Mouse (Mus musculus): ENCODE data around the gene Plekhm3. TPM values are rescaled to one million over a fixed set of nuclear protein-coding genes. Genes with fewer than 3 reads are reported as not detected.

Gene Plekhm3
- polyA plus RNA-seq, 2 experiments, result 0.58 to 0.63 TPM

- Histone ChIP-seq H3K4me2 (ENCODE audit: low read depth) (no peak overlapping the region), H3K4me1 (replicated peaks; ENCODE audit: control insufficient read depth in 2 of 2, insufficient read depth in 2 of 2, low read length in 1 of 2) (peaks cover 5 to 16% of the 10 kb centered on the region in 2 experiments; a peak in 3 of 4 replicates), H3K9ac (replicated peaks) (no peak overlapping the region), H3K27me3 (ENCODE audit: control insufficient read depth, insufficient read depth, low read length) (no peaks in the 10 kb centered on the region), H3K9me3 (ENCODE audit: control insufficient read depth, low read length) (no peaks in the 10 kb centered on the region), H3K36me3 (replicated peaks; ENCODE audit: control insufficient read depth, insufficient read depth, low read depth) (no peaks in the 10 kb centered on the region), H3K27ac (no peak overlapping the region), H3K4me3 (ENCODE audit: insufficient read depth in 1 of 2, low read depth in 2 of 2, low read length in 2 of 2) (no peak overlapping the region)
- TF ChIP-seq EP300 (IDR thresholded peaks at IDR 0.05; ENCODE audit: low read depth) (no peak), CTCF (IDR thresholded peaks at IDR 0.05; ENCODE audit: low read depth) (no peak)
- DNase-seq (ENCODE audit: low read depth in 3 of 3, low spot score in 3 of 3) (no peak), ATAC-seq (ENCODE audit: insufficient read depth) (no peak)
- 84% methylated on average over 5 of the region's 5 CpGs for WGBS (ENCODE audit: insufficient replicate concordance)
These were observed 202.0 kb downstream of the Plekhm3 start for GRCm38 (mm10) chr1:64754658-64755057.

- Histone ChIP-seq H3K4me1 (replicated peaks; ENCODE audit: control insufficient read depth in 2 of 2, insufficient read depth in 2 of 2, low read length in 1 of 2) (peaks cover 5 to 16% of the 10 kb centered on the region in 2 experiments; a peak in 3 of 4 replicates), H3K4me3 (ENCODE audit: insufficient read depth in 1 of 2, low read depth in 2 of 2, low read length in 2 of 2) (no peak overlapping the region), H3K4me2 (ENCODE audit: low read depth) (no peak overlapping the region), H3K9ac (replicated peaks) (no peak overlapping the region), H3K36me3 (replicated peaks; ENCODE audit: control insufficient read depth, insufficient read depth, low read depth) (no peaks in the 10 kb centered on the region), H3K9me3 (ENCODE audit: control insufficient read depth, low read length) (no peaks in the 10 kb centered on the region), H3K27me3 (ENCODE audit: control insufficient read depth, insufficient read depth, low read length) (no peaks in the 10 kb centered on the region), H3K27ac (no peak overlapping the region)
- 59% methylated on average over 7 of the region's 7 CpGs for WGBS (ENCODE audit: insufficient replicate concordance)
- ATAC-seq (ENCODE audit: insufficient read depth) (0 out of 2 replicates have a peak, but pooled peaks have one; percentile 13), DNase-seq (ENCODE audit: low read depth in 3 of 3, low spot score in 3 of 3) (no peak)
- no peak for TF ChIP-seq CTCF (IDR thresholded peaks at IDR 0.05; ENCODE audit: low read depth)
- TF ChIP-seq EP300 (IDR thresholded peaks at IDR 0.05; ENCODE audit: low read depth), result no peak
These were observed 203.0 kb downstream of the Plekhm3 start for GRCm38 (mm10) chr1:64753668-64754067.

DNA sequence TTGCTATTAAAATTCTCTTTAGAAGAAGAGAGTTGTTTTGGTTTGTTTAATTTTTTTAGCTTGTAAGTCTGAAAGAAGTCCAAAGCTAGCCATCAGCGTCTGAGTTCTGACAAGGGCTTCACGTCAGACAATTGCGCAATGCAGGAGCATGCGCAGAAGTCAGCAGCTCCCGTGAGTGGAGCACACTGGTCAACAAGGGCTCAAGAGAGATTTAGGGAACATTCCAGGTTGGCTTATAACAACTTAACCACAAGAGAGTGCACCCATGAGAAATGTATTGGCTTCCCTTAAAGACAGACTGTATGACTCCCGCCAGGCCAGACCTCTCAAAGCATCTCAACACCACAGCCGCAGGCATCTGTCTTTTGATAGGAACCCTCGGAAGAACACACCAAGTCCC is 203.5 kb downstream of the Plekhm3 start:
- no peak overlapping the region for H3K4me3 ChIP-seq (ENCODE audit: insufficient read depth in 1 of 2, low read depth in 2 of 2, low read length in 2 of 2)
- no peak overlapping the region for H3K27ac ChIP-seq
- H3K4me1 ChIP-seq (replicated peaks; ENCODE audit: control insufficient read depth in 2 of 2, insufficient read depth in 2 of 2, low read length in 1 of 2), result peaks cover 5 to 16% of the 10 kb centered on the region in 2 experiments; a peak in 3 of 4 replicates
- ATAC-seq (ENCODE audit: insufficient read depth) (no peak), DNase-seq (ENCODE audit: low read depth in 3 of 3, low spot score in 3 of 3) (no peak)
- 59% methylated on average over 8 of the region's 8 CpGs for WGBS (ENCODE audit: insufficient replicate concordance)
- no peak overlapping the region for H3K9ac ChIP-seq (replicated peaks)
- no peak overlapping the region for H3K4me2 ChIP-seq (ENCODE audit: low read depth)
- H3K27me3 ChIP-seq (ENCODE audit: control insufficient read depth, insufficient read depth, low read length), result no peaks in the 10 kb centered on the region
- TF ChIP-seq EP300 (IDR thresholded peaks at IDR 0.05; ENCODE audit: low read depth) (no peak), CTCF (IDR thresholded peaks at IDR 0.05; ENCODE audit: low read depth) (no peak)
- H3K36me3 ChIP-seq (replicated peaks; ENCODE audit: control insufficient read depth, insufficient read depth, low read depth), result no peaks in the 10 kb centered on the region
- no peaks in the 10 kb centered on the region for H3K9me3 ChIP-seq (ENCODE audit: control insufficient read depth, low read length)

DNA sequence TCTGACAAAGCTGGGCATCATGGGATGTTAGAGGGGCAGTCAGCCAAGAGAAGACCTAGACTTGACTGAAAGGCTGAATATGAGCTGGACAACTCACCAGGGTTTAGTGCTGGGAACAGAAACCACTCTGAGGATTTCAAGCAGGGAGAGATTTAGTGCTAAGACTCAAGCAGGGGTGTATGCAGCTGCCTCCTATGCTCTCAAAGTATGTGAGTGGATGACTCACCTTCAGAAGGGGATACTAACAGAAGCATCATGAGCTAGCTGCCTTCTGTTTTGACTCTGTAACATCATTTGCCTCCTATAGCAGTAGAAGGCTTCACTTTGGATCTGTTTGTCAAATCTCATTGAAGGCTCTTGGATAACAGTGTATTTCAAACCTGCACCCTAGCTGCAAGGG is 212.0 kb downstream of the Plekhm3 start:
- no peak for TF ChIP-seq CTCF (IDR thresholded peaks at IDR 0.05; ENCODE audit: low read depth)
- no peak for TF ChIP-seq EP300 (IDR thresholded peaks at IDR 0.05; ENCODE audit: low read depth)
- H3K4me1 ChIP-seq (replicated peaks; ENCODE audit: control insufficient read depth in 2 of 2, insufficient read depth in 2 of 2, low read length in 1 of 2), result no peaks in the 10 kb centered on the region
- H3K9me3 ChIP-seq (ENCODE audit: control insufficient read depth, low read length), result no peaks in the 10 kb centered on the region
- no peaks in the 10 kb centered on the region for H3K36me3 ChIP-seq (replicated peaks; ENCODE audit: control insufficient read depth, insufficient read depth, low read depth)
- H3K27ac ChIP-seq, result no peak overlapping the region
- H3K4me2 ChIP-seq (ENCODE audit: low read depth), result no peak overlapping the region
- H3K27me3 ChIP-seq (ENCODE audit: control insufficient read depth, insufficient read depth, low read length), result no peaks in the 10 kb centered on the region; the same call in 1 of the 2 replicates
- DNase-seq (ENCODE audit: low read depth in 3 of 3, low spot score in 3 of 3) (no peak), ATAC-seq (ENCODE audit: insufficient read depth) (no peak)
- H3K9ac ChIP-seq (replicated peaks), result no peak overlapping the region
- no peak overlapping the region for H3K4me3 ChIP-seq (ENCODE audit: insufficient read depth in 1 of 2, low read depth in 2 of 2, low read length in 2 of 2)

- H3K4me2 ChIP-seq (ENCODE audit: low read depth), result no peak overlapping the region
- ATAC-seq (ENCODE audit: insufficient read depth) (no peak), DNase-seq (ENCODE audit: low read depth in 3 of 3, low spot score in 3 of 3) (no peak)
- H3K36me3 ChIP-seq (replicated peaks; ENCODE audit: control insufficient read depth, insufficient read depth, low read depth), result no peaks in the 10 kb centered on the region
- no peak overlapping the region for H3K4me3 ChIP-seq (ENCODE audit: insufficient read depth in 1 of 2, low read depth in 2 of 2, low read length in 2 of 2)
- 75% methylated on average over 18 of the region's 18 CpGs for WGBS (ENCODE audit: insufficient replicate concordance)
- TF ChIP-seq CTCF (IDR thresholded peaks at IDR 0.05; ENCODE audit: low read depth) (no peak), EP300 (IDR thresholded peaks at IDR 0.05; ENCODE audit: low read depth) (no peak)
- H3K27ac ChIP-seq, result no peak overlapping the region
- peaks cover 8% of the 10 kb centered on the region in 2 experiments for H3K4me1 ChIP-seq (replicated peaks; ENCODE audit: control insufficient read depth in 2 of 2, insufficient read depth in 2 of 2, low read length in 1 of 2)
- no peak overlapping the region for H3K9ac ChIP-seq (replicated peaks)
- H3K27me3 ChIP-seq (ENCODE audit: control insufficient read depth, insufficient read depth, low read length), result no peaks in the 10 kb centered on the region; the same call in 1 of the 2 replicates
- no peaks in the 10 kb centered on the region for H3K9me3 ChIP-seq (ENCODE audit: control insufficient read depth, low read length)
These were observed 213.7 kb downstream of the Plekhm3 start for GRCm38 (mm10) chr1:64742741-64743408.

Data from liver, embryonic 14.5 days (tissue).